Mouse (Mus musculus) left cerebral cortex, postnatal 14 days (tissue): ENCODE measurements around the gene Tbxa2r. TPM values are rescaled to one million over a fixed set of nuclear protein-coding genes. Genes with fewer than 3 reads are reported as not detected.

ENCODE experiments used
- DNase-seq, 2 experiments: peaks; one replicate each; pipeline ENCODE4 v3.0.0; 2021 to 2022; ENCODE audit warnings: low spot score in 2 of 2, mixed read lengths in 1 of 2
- intact Hi-C: fragments of 180-260 bp; cut with DNase I; formaldehyde crosslinking; loops from one replicate; pipeline ENCODE4 v1.15.1; 2025
- total RNA-seq, 2 experiments: library from RNA; stranded (reverse); gene quantifications; 2 replicates each; pipeline ENCODE4 v1.2.3; 2021

Tbxa2r gene
- total RNA-seq, 2 experiments from 2014 or later = 1.3 to 1.5 TPM

DNA sequence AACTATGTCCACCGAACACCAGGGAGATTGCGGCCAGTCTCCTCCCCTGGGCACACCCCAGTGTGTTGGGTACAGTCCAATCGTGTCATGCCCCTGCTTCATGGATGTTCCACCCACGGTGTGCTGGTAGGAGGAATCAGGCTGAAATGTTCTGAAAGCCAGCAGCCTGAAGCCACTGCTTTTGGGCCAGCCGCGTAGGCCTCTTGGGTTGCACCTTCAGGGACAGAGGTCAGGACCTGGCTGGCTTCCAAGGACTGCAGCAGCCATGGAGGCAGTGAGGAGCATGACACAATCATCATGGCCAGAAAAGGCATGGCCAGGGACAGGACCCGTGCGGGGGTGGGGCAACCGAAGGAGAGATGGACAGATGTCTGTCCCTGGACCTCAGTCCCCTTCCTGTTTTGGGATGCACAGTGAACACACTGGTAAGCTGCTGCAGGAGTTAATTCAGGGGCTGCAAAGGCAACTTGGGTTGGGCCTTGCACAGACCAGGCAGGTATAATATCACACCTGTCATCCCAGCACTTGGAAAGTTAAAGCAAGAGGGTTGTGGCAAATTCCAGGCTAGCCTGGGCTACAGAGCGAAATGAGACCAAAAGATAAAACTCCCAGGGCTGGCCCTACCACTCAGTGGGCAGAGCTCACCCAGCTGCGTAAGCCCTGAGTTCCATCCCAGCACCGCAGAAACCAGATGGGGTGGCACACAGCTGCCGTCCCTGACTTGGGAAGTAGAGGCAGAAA lies 9.8 kb upstream of the Tbxa2r start:
- no peak for DNase-seq
- intact Hi-C loops = no loop called here

GRCm38 (mm10) chr10:81319330-81319699 lies 9.2 kb upstream of the Tbxa2r start:
- no peak for DNase-seq
- intact Hi-C loops = no loop called here

DNA sequence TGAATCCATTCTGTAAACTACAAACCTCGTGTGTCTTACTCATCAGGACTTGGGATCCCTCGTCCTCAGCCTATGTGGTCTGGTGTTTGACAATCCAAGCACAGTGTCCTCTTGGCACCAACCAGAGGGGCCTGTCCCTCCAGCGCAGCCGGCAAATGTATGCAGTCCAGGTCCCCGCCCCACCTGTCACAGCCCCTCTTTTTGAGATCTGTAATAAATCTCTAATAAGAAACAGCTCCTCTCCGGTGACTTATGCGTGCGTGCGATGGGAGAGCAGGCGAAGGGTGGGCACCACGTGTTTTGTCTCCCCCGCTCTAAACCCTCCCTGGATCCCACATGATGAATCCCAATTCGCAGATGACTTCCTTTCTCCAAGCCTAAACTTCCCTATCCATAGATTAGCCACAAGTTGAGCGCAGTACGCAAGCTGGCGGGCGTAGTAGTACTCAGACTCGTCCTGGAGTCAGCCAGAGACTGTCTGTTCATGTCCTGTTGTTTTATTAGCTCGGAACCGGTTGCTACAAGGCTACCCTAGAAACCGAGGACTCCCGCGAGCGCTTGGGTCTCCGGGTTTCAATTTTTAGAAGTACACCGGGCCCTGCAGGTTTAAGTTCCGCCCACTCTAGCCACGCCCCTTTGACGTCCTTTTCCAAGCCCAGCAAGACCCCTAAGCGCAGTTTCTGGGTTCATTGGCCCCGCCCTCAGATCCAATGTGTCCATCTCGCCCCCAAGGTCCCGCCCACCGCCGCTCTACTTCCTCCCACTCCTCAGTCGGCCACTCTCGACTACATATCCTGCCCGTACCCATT lies 8.6 kb upstream of the Tbxa2r start:
- intact Hi-C loops = no loop called here
- DNase-seq = no peak

- DNase-seq = peak; percentile 99 to 100
- intact Hi-C loops = no loop called here
These were observed 7.8 kb upstream of the Tbxa2r start, which contains the start of gene Cactin for GRCm38 (mm10) chr10:81320550-81321347. Cactin (plus strand) TSS chr10:81321103.

DNA sequence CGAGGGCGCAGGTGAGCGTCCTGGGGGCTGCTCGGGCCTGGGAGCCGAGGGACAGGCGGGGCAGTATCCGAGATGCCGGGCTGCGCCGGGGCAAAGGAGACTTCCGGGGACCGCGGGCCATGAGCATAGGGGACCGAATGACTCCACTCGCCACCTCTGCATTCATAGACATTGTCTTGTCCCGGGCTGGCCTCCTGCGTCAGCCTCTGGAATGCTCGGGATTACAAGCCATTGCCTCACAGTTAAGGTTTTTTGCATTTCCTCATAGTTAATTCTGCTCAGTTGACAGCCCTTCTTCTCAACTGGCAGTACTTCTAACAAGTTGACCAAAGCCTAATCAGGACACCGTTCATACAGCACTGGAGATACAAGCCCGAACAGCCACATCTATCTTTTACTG lies 7.1 kb upstream of the Tbxa2r start:
- DNase-seq = no peak
- intact Hi-C loops = no loop called here

DNA sequence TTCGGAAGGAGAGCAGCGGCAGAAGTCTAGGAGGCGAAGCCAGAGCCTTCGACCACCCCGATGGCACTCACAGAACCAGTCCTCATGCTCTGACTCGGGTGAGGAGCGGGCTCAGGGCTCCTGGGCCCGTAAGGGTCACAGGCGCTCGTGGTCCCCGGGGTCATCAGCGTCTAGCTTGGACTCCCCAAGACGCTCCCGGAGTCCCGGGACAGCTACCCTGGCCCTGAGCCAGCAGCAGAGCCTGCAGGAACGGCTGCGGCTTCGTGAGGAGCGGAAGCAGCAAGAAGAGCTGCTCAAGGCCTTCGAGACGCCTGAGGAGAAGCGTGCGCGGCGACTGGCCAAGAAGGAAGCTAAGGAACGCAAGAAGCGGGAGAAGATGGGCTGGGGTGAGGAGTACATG lies 6.1 kb upstream of the Tbxa2r start:
- intact Hi-C loops = no loop called here
- no peak for DNase-seq

DNA sequence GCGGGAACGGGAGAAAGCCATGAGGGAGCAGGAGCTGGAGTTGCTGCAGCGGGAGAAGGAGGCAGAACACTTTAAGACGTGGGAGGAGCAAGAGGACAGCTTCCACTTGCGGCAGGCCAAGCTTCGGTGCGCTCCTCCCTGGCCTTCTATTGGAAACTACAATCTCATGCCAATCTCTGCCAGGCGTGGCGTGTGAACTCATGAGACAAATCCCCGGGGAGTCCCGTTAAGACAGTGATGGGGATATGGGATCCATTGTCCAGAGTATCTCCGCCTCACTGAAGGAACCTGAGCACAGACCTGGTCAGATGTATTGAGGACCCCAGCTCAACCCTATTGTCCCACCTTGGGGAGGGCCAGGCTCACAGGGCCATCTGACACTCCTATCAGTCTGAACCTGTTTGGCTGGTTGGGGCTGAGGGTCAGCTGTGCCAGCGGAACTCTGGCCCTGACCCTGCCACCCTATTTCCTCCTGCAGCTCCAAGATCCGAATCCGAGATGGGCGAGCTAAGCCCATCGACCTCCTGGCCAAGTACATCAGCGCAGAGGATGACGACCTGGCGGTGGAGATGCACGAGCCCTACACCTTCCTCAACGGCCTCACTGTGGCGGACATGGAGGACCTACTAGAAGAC lies 5.3 kb upstream of the Tbxa2r start:
- intact Hi-C loops = no loop called here
- DNase-seq = no peak

GRCm38 (mm10) chr10:81323791-81324530 lies 4.6 kb upstream of the Tbxa2r start:
- intact Hi-C loops = no loop called here
- no peak for DNase-seq

DNA sequence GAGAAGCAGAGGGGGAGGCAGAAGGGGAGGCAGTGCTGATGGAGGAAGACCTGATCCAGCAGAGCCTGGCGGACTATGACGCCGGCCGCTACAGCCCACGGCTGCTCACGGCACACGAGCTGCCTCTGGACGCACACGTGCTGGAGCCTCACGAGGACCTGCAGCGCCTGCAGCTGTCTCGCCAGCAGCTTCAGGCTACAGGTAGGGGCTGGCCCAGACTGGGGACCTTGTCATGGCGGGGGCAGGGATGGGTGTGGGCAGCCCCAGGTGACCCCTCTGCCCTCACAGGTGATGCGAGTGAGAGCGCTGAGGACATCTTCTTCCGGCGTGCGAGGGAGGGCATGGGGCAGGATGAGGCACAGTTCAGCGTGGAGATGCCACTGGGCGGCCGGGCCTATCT lies 3.4 kb upstream of the Tbxa2r start:
- no peak for DNase-seq
- intact Hi-C loops = no loop called here

DNA sequence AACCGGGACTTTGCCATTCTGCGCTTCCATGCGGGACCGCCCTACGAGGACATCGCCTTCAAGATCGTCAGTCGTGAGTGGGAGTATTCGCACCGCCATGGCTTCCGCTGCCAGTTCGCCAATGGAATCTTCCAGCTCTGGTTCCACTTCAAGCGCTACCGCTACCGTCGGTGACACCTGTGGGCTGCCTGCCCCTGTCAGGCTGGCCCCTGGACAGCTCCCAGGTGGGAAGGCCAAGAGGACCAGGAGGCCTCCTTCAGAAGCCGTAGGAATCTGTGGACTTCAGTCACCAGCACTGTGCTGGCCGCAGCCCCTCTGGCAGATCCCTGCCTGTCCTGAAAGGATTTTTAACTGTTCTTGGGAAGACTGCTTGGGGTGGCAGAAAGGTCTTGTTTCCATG lies 2.8 kb upstream of the Tbxa2r start:
- intact Hi-C loops = no loop called here
- no peak for DNase-seq

GRCm38 (mm10) chr10:81326858-81327257 lies 1.7 kb upstream of the Tbxa2r start:
- DNase-seq = no peak
- intact Hi-C loops = no loop called here

DNA sequence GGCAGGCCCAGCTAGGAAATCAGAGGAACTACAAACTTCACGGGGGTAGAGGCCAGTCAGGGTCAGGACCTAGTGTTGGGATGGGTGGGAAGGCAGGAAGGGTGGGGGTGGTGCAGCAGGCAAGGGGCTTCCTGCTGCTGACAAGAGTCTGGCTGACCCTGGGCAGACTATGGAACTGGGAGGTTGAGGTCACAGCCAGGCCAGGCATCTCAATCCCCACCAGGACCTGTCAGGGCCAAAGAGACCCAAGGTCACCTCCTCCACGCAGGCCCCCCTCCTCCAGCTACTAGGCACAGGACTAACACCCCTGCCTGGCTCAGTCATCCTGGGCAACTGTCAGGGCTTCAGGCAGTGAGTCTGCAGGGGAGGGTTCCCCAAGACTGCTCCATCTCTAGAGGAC lies 572 bp upstream of the Tbxa2r start:
- DNase-seq = no peak
- intact Hi-C loops = no loop called here

GRCm38 (mm10) chr10:81329194-81329975 lies 854 bp downstream of the Tbxa2r start:
- intact Hi-C loops = no loop called here
- no peak for DNase-seq

DNA sequence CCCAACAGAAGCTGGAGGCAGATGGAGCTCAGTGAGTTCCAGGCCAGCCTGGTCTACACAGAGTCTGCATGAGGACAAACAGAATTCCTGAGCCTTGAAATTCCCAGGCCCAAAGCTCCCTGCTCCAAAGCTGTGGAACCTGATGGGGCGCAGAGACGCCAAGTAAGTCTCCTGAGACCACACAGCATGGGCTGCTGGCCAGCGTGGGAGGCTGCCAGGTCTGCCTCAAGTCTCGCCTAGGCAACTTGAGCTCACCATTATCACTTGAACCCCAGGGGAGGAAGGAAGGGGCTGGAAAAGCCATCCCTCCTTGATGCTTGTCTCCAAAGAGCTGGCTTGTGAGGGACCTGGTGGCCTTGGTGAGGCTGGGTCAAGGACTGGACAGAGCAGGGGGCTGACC lies 1.5 kb downstream of the Tbxa2r start:
- intact Hi-C loops = no loop called here
- DNase-seq = no peak

DNA sequence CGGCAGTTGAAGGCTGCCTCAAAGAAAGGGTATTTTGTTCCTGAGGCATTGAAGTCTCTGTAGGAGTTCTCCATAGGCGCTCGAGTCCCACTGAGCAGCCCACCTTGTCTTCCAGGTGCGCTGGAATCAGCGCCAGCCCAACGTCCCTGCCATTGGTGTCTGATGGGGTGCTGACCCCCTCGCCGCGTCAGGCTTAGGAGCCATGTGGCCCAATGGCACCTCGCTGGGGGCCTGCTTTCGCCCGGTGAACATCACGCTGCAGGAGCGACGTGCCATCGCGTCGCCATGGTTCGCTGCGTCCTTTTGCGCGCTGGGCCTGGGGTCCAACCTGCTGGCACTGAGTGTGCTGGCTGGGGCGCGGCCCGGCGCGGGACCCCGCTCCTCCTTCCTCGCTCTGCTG lies 3.7 kb downstream of the Tbxa2r start:
- intact Hi-C loops = no loop called here
- no peak for DNase-seq

DNA sequence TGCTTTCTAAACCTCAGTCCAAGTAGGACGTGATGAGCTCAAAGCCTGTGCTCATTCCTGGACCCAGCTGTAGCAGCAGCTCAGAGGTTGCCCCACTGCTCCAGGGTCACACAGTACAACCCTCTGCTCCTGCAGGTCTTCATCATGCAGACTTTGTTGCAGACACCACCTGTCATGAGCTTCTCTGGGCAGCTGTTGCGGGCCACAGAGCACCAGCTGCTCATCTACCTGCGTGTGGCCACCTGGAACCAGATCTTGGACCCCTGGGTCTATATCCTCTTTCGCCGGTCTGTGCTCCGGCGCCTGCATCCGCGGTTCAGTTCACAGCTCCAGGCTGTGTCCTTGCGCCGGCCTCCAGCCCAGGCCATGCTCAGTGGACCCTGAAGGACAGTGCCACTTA lies 5.8 kb downstream of the Tbxa2r start:
- intact Hi-C loops = no loop called here

GRCm38 (mm10) chr10:81335393-81336340 lies 7.1 kb downstream of the Tbxa2r start:
- DNase-seq = no peak
- intact Hi-C loops = no loop called here

More for the DNA sequence above, 5.8 kb downstream of the Tbxa2r start:
- DNase-seq = no peak
